Mouse (Mus musculus) lung, postnatal 10 days (tissue): Measurements from ENCODE around the gene Rfx4.

Source experiments
- DNase-seq: peaks from one replicate; pipeline ENCODE4 v3.0.0; 2021

Gene Rfx4

GRCm38 (mm10) chr10:84755786-84756203, at the start of gene Rfx4:
TSS of gene Rfx4 (plus strand) at chr10:84756062.
- DNase-seq, result no peak

- no peak for DNase-seq
Measured at GRCm38 (mm10) chr10:84706543-84706942, 49.3 kb upstream of the Rfx4 start.

- DNase-seq, result peak; percentile 32
Measured at GRCm38 (mm10) chr10:84707226-84707625, 48.6 kb upstream of the Rfx4 start.

GRCm38 (mm10) chr10:84707752-84708530, 47.9 kb upstream of the Rfx4 start:
- no peak for DNase-seq

GRCm38 (mm10) chr10:84710192-84710591, 45.7 kb upstream of the Rfx4 start:
- DNase-seq, result peak; percentile 16

- DNase-seq, result no peak
Measured at GRCm38 (mm10) chr10:84710827-84711226, 45.0 kb upstream of the Rfx4 start.

GRCm38 (mm10) chr10:84711479-84711878, 44.4 kb upstream of the Rfx4 start:
- no peak for DNase-seq

GRCm38 (mm10) chr10:84711940-84712339, 43.9 kb upstream of the Rfx4 start:
- no peak for DNase-seq

GRCm38 (mm10) chr10:84712532-84712931, 43.3 kb upstream of the Rfx4 start:
- DNase-seq, result no peak

GRCm38 (mm10) chr10:84713043-84713442, 42.8 kb upstream of the Rfx4 start:
- DNase-seq, result peak; percentile 29

- no peak for DNase-seq
Measured at GRCm38 (mm10) chr10:84715639-84716038, 40.2 kb upstream of the Rfx4 start.

GRCm38 (mm10) chr10:84716581-84716980, 39.3 kb upstream of the Rfx4 start:
- DNase-seq, result no peak

- DNase-seq, result no peak
Measured at GRCm38 (mm10) chr10:84722711-84723110, 33.2 kb upstream of the Rfx4 start.

GRCm38 (mm10) chr10:84727005-84727404, 28.9 kb upstream of the Rfx4 start:
- no peak for DNase-seq

- no peak for DNase-seq
Measured at GRCm38 (mm10) chr10:84727760-84728159, 28.1 kb upstream of the Rfx4 start.

- DNase-seq, result no peak
Measured at GRCm38 (mm10) chr10:84730078-84730477, 25.8 kb upstream of the Rfx4 start.

GRCm38 (mm10) chr10:84730956-84731355, 24.9 kb upstream of the Rfx4 start:
- no peak for DNase-seq

- no peak for DNase-seq
Measured at GRCm38 (mm10) chr10:84733511-84733910, 22.4 kb upstream of the Rfx4 start.

GRCm38 (mm10) chr10:84754851-84755785, 744 bp upstream of the Rfx4 start:
- peak; percentile 51 for DNase-seq

GRCm38 (mm10) chr10:84756435-84757095, 703 bp downstream of the Rfx4 start:
- DNase-seq, result no peak

- DNase-seq, result no peak
Measured at GRCm38 (mm10) chr10:84757426-84758199, 1.8 kb downstream of the Rfx4 start.

GRCm38 (mm10) chr10:84758200-84758468, 2.3 kb downstream of the Rfx4 start:
- no peak for DNase-seq
